Mouse (Mus musculus) heart, postnatal 0 days (tissue): Measurements from ENCODE around the gene Foxp4. TPM values are rescaled to one million over a fixed set of nuclear protein-coding genes. Genes with fewer than 3 reads are reported as not detected.
A peak's percentile ranks its signal among the peaks of the same experiment; 100 is the strongest.

Experiments used
- ATAC-seq: fragments of 200-750 bp; cut with Nextera tagmentation; 2 replicates; pipeline ENCODE4 v1.8.0; 2017; ENCODE audit warnings: low read depth, moderate number of reproducible peaks, moderate library complexity; ENCODE audit not compliant: insufficient read depth
- DNase-seq: peaks from one replicate; pipeline ENCODE4 v3.0.0-alpha.2; 2016; ENCODE audit warnings: low spot score
- H3K27ac ChIP-seq: fragments of 300-500 bp; sonication (generic); 2 replicates; pipeline ENCODE4 v1.5.1; 2014; ENCODE audit warnings: low read depth, mild to moderate bottlenecking
- H3K27me3 ChIP-seq: fragments of 300-500 bp; sonication (generic); 2 replicates; pipeline ENCODE4 v1.6.1; 2014; ENCODE audit warnings: low read length, mixed read lengths; ENCODE audit not compliant: control insufficient read depth, insufficient read depth
- H3K36me3 ChIP-seq: fragments of 300-500 bp; sonication (generic); replicated peaks from 2 replicates; pipeline ENCODE4 v1.6.1; 2014; ENCODE audit warnings: low read length, mixed read lengths; ENCODE audit not compliant: control insufficient read depth, insufficient read depth
- H3K4me1 ChIP-seq: fragments of 300-500 bp; sonication (generic); 2 replicates; pipeline ENCODE4 v1.6.1; 2014; ENCODE audit warnings: antibody characterized with exemption; ENCODE audit not compliant: control insufficient read depth, insufficient read depth
- H3K4me2 ChIP-seq: fragments of 300-500 bp; sonication (generic); 2 replicates; pipeline ENCODE4 v1.6.1; 2014; ENCODE audit warnings: low read depth, mild to moderate bottlenecking, low read length, moderate library complexity
- H3K4me3 ChIP-seq: fragments of 300-500 bp; sonication (generic); 2 replicates; pipeline ENCODE4 v1.5.1; 2014; ENCODE audit warnings: low read depth, low read length
- H3K9ac ChIP-seq: fragments of 300-500 bp; sonication (generic); replicated peaks from 2 replicates; pipeline ENCODE4 v1.6.1; 2014; ENCODE audit warnings: low read depth, low read length, mixed read lengths
- H3K9me3 ChIP-seq: fragments of 300-500 bp; sonication (generic); replicated peaks from 2 replicates; pipeline ENCODE4 v1.6.1; 2016; ENCODE audit warnings: low read length; ENCODE audit not compliant: control insufficient read depth
- CTCF ChIP-seq: IDR thresholded peaks from 2 replicates; pipeline ENCODE4 v1.5.1; 2016; ENCODE audit warnings: antibody characterized with exemption, control low read depth, low read depth
- EP300 ChIP-seq: IDR thresholded peaks from 2 replicates; pipeline ENCODE4 v1.6.1; 2016; ENCODE audit warnings: antibody characterized with exemption, low read depth
- WGBS: fragments of 180-500 bp; shearing (Covaris S2); extraction: QIAGEN DNeasy Blood & Tissue Kit; methylation state at CpG from one replicate; pipeline ENCODE4 v1.1.7; 2014; 5-methylcytosine and 5-hydroxymethylcytosine counted together
- polyA plus RNA-seq: library from polyadenylated mRNA; unstranded; fragments of >200 nt; fragmentation: Nextera tagmentation; extraction: Ambion mirVana; gene quantifications from 2 replicates; pipeline ENCODE4 v1.2.1, GENCODE M21; 2015
- total RNA-seq: library from RNA; depleted of rRNA; stranded (reverse); fragments of >200 nt; gene quantifications from 2 replicates; pipeline ENCODE4 v1.2.3, GENCODE M21; 2014; ENCODE audit warnings: low replicate concordance

The Foxp4 gene
- total and polyA plus RNA-seq, 2 experiments from 2014 or later = 3.3 to 21.0 TPM

DNA sequence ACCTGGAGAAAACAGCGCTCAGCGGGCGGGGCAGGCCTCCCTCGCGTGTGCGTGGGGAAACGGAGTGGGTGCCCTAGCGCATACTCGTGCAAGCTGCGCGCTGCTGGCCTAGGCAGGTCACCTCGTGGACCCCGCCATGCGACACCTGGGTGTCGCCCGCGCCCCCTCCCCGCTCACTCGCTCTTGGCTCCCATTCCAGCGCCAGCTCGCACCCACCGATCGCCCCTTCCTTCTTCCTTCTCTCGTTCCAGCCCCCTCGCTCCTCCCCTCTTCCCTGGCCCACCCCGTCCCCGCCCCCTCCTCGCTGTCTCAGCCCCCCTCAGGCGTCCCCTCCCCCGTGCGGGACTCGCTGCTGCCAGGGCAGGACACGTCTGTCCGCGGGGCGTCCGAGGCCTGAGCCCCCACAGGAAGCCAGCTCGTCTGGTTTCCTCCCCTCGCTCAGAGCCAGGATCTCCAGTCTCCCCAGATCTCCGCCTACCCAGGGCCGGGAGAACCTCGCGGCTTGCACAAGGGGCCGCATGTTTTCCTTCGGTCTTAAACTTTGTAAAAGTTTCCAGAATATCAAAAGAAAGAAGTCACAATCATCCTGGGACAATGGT is 91.3 kb downstream of the Foxp4 start:
- peaks cover 11% of the 10 kb centered on the region; the same call in 1 of the 2 replicates for H3K27me3 ChIP-seq
- peak; percentile 75 for ATAC-seq
- H3K4me3 ChIP-seq = peak overlapping the region; percentile 71
- no peaks in the 10 kb centered on the region for H3K9me3 ChIP-seq
- peak overlapping the region; percentile 90 for H3K4me2 ChIP-seq
- H3K27ac ChIP-seq = peak overlapping the region; percentile 68
- no peak for TF ChIP-seq CTCF
- no peak for TF ChIP-seq EP300
- WGBS = 1% methylated on average over 44 of the region's 45 CpGs
- 0 out of 2 replicates have a peak, but pooled peaks cover 4% of the 10 kb centered on the region for H3K36me3 ChIP-seq
- DNase-seq = no peak
- peaks cover 32% of the 10 kb centered on the region for H3K4me1 ChIP-seq
- H3K9ac ChIP-seq = peak overlapping the region; percentile 60

- no peaks in the 10 kb centered on the region for H3K9me3 ChIP-seq
- peaks cover 11% of the 10 kb centered on the region; the same call in 1 of the 2 replicates for H3K27me3 ChIP-seq
- DNase-seq = no peak
- peak overlapping the region; percentile 71 for H3K4me3 ChIP-seq
- 10% methylated on average over 17 of the region's 17 CpGs for WGBS
- H3K4me2 ChIP-seq = peak overlapping the region; percentile 90
- TF ChIP-seq CTCF = no peak
- TF ChIP-seq EP300 = no peak
- 0 out of 2 replicates have a peak, but pooled peaks cover 4% of the 10 kb centered on the region for H3K36me3 ChIP-seq
- peak overlapping the region; percentile 60 for H3K9ac ChIP-seq
- ATAC-seq = peak; percentile 34
- H3K4me1 ChIP-seq = peaks cover 32% of the 10 kb centered on the region
- H3K27ac ChIP-seq = peak overlapping the region; percentile 68
Measured at GRCm38 (mm10) chr17:47832501-47833028, 91.9 kb downstream of the Foxp4 start.

GRCm38 (mm10) chr17:47831772-47832171 is 92.7 kb downstream of the Foxp4 start:
- H3K9me3 ChIP-seq = no peaks in the 10 kb centered on the region
- WGBS = 62% methylated on average over 5 of the region's 5 CpGs
- H3K9ac ChIP-seq = 0 out of 2 replicates have a peak overlapping the region, but pooled peaks have one; percentile 10
- H3K27me3 ChIP-seq = peaks cover 11% of the 10 kb centered on the region; the same call in 1 of the 2 replicates
- DNase-seq (no peak), ATAC-seq (no peak)
- peaks cover 32% of the 10 kb centered on the region for H3K4me1 ChIP-seq
- peak overlapping the region; percentile 71 for H3K4me3 ChIP-seq
- TF ChIP-seq EP300 (no peak), CTCF (no peak)
- peak overlapping the region; percentile 90 for H3K4me2 ChIP-seq
- H3K27ac ChIP-seq = peak overlapping the region; percentile 20; the same call in 1 of the 2 replicates
- peaks cover 7% of the 10 kb centered on the region for H3K36me3 ChIP-seq

DNA sequence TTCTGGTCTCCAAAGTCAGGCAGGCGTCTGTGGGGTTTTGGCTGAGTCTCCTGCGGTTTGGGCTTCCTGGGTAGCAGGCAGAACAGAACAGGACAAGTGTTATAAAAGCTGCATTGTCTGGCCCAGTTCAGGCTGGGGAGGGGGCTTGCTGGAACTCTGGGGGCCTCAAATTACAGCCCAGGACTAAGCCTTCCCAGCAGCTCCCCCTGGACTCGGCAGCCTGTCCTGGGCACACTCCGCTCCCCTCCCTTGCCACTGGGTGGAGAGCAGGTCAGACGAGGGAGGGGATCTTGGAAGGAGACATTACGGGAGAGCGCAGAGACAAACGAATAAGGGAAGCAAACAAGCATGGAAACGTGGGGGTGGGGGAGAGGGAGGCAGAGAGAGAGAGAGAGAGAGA is 93.3 kb downstream of the Foxp4 start:
- peaks cover 8% of the 10 kb centered on the region for H3K36me3 ChIP-seq
- peaks cover 11% of the 10 kb centered on the region; the same call in 1 of the 2 replicates for H3K27me3 ChIP-seq
- peak overlapping the region; percentile 90 for H3K4me2 ChIP-seq
- no peaks in the 10 kb centered on the region for H3K9me3 ChIP-seq
- H3K9ac ChIP-seq = 0 out of 2 replicates have a peak overlapping the region, but pooled peaks have one; percentile 19
- DNase-seq (no peak), ATAC-seq (no peak)
- TF ChIP-seq CTCF = no peak
- no peak for TF ChIP-seq EP300
- H3K4me3 ChIP-seq = no peak overlapping the region; the same call in 1 of the 2 replicates
- H3K27ac ChIP-seq = no peak overlapping the region
- WGBS = 50% methylated on average over 9 of the region's 9 CpGs
- peaks cover 32% of the 10 kb centered on the region for H3K4me1 ChIP-seq

- 84% methylated on average over 8 of the region's 8 CpGs for WGBS
- Histone ChIP-seq H3K36me3 (peaks cover 30% of the 10 kb centered on the region), H3K4me2 (no peak overlapping the region), H3K27ac (no peak overlapping the region), H3K9ac (no peak overlapping the region), H3K4me1 (no peaks in the 10 kb centered on the region), H3K9me3 (no peaks in the 10 kb centered on the region), H3K27me3 (no peaks in the 10 kb centered on the region), H3K4me3 (no peak overlapping the region)
- TF ChIP-seq CTCF = no peak
- TF ChIP-seq EP300 = no peak
- DNase-seq = no peak
- ATAC-seq = no peak
Measured at GRCm38 (mm10) chr17:47821339-47821738, 103.1 kb downstream of the Foxp4 start.
